Mouse (Mus musculus) kidney, postnatal 25 days (tissue): ENCODE data around the gene Il12rb1.

Experiments used
- DNase-seq, 2 experiments: peaks; one replicate each; pipeline ENCODE4 v3.0.0; 2021; ENCODE audit warnings: mixed read lengths in 2 of 2

The Il12rb1 gene

DNA sequence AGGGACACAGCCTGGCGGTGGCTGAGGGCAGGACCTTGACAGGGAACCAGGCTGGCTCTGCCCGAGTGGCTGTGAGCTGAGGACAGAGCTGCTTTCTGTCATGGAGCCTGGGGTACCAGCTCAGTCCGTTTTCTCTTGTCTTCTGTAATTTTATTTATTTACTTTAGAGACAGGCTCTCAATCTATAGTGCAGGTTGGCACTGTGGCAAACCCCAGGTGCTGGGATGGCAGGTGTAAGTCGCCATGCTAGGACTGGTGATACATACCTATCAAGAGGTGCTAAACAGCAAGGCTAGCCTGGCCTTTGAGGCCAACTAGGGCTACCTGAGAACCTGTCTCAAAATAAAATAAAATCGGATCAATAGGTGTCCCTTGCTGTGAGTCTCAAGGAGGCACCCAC is 47.8 kb downstream of the Il12rb1 start:
- DNase-seq, result no peak

DNA sequence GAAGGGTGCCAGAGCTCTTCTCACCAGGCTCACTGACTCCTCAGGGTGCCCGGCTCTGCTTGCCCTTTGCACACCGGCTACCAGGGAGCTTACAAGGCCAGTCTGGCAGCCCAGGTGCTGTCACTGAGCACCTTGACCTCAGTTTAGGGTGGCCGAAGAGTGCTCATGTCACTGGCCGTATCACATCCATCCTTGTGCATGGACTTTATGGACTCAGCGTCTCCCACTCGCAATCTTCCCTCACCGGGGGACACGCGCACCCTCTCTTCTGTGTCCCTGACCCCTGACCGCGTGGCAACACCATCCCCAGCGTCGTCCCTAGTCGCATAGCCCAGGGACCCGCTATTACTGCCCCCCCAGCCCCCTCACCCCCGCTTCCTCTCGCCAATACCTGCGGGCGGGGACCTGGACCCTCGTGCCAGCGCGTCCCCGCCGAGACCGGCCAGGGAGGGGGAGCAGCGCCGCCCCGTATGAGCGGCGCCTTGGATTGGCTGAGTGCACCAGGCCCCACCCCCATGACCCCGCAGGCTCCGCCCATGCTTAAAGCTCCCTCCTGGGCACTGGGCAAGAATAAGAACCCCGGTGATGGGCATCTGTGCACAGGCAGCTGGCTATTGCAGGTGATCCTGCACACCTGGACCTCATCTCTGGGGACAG is 48.4 kb downstream of the Il12rb1 start:
- DNase-seq, result peak; percentile 85 to 90

DNA sequence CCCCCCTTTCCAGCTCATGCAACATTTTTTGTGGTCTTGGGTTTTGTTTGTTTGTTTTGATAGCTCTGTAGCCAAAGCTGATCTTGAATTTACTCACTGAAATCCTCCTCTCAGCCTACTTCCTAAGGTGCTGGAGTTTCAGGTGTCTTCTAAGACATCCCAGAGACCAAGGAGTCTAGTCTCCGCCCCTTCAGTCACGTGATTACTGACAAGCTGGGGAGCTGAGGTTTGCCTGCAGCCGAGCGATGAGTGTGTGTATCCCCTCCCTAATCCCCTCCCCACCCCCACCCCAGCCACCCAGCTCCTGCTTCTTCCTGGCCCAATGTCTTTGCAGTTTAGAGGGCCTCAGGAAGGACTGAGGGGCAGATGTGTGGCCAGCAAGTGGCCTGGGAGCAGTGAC is 49.3 kb downstream of the Il12rb1 start:
- DNase-seq, result no peak

DNA sequence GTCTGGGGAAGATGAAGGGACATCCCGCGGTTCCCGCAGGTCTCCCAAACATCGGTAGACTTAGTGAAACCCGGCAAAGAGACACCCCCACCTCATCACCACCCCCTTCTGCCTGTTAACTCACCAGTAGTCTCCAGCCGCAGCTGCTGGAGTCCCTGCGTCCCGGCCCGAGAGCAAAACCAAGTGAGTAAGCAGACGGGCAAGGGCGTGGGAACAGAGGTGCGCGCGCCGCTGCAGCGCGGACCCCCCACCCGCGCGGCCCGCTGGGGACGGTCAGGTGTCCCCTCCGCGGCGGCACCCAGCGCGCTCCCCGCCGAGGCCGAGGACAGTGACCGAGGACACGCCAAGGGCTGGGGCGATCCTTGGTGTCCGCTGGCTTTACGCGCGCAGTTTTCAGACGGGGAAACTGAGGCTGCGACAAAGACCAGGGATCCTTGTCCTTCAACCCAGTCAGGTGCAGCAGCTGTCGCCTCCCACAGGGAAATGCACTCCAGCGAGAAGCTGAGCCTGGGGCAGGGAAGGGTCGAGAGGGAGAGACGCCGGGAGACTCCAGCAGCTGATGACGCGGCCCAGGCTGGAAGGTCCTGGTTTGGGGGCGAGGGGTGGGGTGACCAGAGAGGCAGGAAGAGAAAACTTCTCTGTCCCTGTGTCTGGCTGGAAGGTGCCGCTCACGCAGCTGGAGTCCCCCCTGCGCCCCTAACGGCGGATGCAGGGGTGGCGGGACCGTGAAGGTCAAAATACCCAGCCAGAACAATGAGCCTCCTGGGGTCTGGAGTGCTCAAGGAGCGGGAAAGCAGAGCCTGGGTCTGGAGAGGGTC is 54.8 kb downstream of the Il12rb1 start, which contains the start of gene Kcnn1:
TSS of gene Kcnn1 (minus strand) at position 435 of the 818 bp plus-strand sequence.
- no peak for DNase-seq

DNA sequence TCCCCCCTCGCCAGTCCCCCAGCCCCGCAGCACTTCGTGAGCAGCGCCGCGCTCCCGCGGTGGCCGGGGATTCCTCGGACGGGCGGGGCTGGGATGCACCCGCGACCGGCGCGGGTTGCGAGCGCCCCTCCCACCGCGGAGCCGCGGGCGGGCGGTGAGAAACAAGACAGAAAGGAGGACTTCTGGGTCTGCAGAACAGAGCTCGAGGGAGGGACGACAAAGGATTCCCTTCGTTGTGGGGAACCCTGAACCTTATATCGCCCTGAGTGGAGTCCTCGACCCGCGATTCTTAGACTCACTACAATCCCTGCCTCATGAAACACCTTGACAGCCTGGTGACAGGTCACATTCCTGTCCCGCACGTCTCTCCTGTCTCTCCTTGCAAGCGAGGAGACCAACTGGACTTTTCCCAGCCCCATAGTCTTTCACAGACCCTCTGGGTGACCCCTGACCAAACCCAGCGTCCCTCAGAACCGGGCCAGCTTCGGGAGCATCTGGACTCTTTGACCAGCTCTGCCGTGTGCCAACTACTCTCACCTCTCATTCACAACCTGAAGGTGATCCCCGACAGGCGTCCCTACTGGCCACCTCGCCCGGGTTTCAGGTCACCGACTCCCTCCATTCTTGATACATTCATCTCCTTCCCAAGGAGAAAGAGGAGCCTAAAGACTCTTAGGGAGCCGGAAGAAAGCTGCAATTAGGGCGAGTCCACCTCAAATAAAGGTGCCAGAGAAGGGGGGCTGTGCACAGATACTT is 55.9 kb downstream of the Il12rb1 start:
- no peak for DNase-seq

DNA sequence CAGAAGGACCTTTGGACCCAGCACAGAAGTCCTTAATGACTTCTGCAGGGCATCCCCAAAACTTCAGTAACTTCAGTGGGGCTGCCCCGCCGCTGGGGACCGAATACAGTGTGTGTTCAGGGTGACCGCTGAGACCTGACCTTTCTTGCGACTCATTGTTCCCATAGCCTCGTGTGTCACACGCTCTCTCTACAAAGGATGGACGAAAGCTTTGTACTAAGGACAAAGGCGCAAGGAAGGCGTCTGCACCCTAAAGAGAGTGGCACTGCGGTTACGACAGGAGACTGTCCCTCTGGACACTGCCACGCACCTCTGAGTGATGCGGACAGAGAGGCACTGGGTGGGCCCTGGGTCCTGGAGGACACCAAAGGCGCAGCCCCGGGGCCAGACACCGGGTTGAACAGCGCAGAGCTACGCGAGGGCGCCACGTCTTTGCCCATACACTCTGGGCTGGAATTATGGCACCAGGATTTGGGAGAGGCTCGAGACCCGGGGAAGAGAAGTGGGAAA is 56.5 kb downstream of the Il12rb1 start:
- DNase-seq, result no peak

DNA sequence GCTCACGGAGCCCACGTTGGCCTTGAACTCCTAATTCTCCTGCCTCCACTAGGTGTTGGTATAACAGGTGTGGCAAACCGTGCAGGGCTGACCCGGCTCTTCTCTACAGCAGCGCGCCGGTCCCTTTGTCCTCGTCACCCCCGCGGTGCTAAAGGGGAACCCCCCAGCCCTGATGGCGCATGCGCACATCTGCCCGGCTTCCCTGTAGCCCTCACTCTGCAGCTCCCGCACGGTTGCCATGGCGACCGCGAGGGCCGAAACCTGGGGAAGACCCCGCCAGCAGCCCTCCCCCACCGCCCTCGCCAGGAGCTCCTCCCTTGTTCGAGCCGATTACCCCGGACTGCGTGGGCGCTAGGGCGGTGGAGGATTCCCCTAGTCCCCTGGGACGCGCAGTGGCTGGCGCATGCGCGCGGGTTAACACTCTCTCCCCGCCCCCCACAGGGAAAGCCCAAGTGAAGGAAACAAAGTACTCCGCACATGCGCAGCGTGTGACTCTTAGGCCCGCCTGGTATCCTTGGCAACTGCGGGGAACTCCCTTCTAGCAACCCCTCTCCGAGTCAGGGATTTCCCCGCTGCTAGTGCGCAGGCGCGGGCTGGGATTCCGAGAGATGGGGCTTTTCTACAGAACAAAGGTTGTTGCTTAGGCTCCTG is 57.2 kb downstream of the Il12rb1 start:
- peak; percentile 100 for DNase-seq

DNA sequence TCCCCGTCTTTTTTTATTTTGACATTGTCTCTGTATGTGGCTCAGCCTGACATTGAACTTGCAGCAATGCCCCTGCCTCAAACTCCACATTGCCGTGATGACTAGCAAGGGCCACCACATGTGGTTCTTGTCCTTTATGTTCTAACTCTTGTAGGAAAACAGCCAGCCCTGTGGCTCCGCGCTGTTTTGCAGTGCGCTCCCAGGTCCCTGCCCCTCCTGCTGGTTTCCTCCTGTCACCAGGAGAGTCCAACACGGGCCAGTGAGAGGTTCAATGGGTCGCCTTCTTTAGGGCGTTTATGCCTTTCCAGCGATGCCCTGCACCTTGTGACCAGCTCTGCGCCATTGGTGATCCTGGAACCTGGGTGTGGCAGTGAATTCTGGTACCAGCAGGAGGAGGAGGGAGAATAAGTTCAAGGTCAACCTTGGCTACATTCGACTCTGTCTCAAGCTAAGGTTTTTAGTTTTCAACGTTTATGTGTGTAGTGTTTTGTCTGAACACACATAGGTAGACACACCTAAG is 57.8 kb downstream of the Il12rb1 start:
- no peak for DNase-seq

DNA sequence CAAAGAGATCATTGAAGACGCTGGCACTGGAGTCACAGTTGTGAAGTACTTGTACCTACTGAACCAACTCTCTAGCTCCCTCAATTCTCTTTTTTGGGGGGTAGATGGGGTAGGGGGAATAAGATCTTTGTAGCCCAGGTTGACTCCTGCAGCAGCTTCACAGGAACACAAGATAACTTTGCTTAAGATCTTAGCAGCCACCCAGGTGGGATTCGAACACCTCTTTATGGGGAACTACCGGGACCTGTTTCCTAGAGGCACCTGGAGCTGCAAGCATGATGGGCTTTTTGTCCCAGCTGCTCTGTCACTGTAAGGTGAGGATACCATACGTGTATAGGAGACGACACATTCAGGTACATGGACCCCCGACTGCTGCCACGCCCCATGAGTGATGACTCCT is 58.3 kb downstream of the Il12rb1 start:
- DNase-seq, result no peak

DNA sequence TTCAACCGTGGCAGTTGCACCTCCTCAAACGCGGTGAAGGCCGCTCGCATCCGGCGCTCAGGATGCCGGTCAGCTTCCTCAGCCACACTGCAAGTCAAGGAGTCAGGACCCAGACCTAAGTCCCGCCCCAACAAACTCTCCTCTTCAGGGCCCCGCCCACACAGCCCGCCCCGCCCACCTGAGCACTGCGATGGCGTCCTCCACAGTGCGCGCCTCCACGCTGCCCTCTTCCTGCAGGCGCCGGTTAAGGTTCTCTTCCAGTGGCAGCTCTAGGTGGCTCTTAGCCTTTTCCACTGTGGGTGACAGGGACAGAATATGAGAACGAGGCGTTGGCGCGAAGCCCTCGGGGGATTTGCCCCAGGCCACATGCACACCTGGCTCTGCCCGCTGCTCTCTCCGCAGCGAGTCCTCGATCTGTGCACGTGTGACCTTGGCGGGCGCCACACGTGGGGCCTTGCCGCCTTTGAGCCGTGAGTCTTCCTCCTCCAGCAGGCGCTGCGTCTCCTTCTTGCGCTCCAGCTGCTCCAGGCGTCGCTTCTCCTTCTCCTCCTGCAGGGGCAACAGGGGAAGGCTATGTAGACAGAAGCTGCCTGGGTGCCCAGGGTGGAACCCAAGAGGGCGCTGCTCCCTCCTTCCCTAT is 60.4 kb downstream of the Il12rb1 start:
- peak; percentile 83 to 88 for DNase-seq

DNA sequence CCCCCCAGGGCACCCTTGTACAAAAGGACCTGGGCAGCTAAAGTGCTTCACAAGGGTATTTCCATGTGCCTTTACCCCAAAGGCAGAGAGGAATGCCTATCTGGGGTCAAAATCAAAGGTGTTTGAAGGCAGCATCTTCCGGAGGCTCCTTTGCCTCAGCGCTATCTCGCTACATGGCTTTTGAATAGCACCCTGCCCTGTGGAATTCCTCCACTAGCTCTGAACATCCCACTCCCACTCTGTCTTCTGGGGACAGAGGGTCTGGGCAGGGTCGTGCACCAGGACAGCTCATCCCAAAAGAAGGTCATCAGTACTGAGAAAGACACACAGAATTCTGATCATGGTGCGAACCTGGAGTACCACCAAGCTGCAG is 60.9 kb downstream of the Il12rb1 start:
- DNase-seq, result no peak

DNA sequence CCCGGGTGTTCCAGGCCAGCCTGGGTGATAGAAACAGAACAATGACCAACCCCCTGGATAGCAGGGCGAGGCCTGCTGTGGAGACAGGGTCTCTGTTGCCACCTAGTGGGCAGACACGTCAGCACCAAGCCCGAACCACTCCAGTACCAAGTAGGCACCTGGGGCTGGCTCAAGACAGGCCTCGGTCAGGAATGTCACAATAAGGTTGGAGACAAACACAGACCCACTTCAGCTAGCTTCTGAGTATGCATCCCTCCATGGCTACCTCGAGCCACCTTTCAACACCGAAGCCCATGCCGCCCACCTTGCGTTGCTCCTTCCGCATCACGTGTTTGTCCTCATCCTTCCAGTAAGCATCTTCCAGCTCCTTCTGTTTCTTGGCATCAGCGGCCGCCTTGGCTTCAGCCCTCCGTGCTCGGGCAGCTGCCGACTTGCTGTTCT is 61.4 kb downstream of the Il12rb1 start:
- peak; percentile 87 to 89 for DNase-seq
